Mouse (Mus musculus) heart, adult 2 months (tissue): Measurements from ENCODE around the gene Helb.

Source experiments
- CTCF ChIP-seq: fragments of 200-600 bp; IDR thresholded peaks from 2 replicates; pipeline ENCODE4 v1.8.1; 2022; ENCODE audit warnings: antibody characterized with exemption, mild to moderate bottlenecking, moderate library complexity
- EP300 ChIP-seq: fragments of 200-500 bp; IDR thresholded peaks from 2 replicates; pipeline ENCODE4 v1.6.1; 2011; ENCODE audit warnings: low read depth, low read length, control low read depth; ENCODE audit not compliant: insufficient read depth
- POLR2A ChIP-seq: fragments of 200-500 bp; IDR thresholded peaks from 2 replicates; pipeline ENCODE4 v1.6.1; 2011; ENCODE audit warnings: mild to moderate bottlenecking, low read depth, low read length, control low read depth; ENCODE audit not compliant: insufficient read depth

DNA sequence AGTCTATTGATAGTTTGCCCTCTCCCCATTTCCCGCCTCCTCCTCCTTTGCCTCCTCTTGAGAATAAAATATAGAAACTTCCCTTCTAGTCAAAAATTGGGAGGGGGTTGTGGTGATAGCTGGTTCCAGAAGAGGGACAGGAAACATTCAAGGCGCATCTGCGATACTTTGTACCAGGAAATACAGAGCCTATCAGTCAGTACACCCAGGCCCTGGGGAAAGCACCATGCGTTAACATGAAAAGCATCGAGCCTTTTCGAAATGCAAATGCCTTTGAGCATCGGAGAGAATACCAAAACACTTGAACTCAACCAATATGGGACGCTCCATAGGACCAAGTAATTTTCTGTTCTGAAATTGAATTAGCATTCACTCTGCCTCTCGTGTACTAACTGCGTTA, 46.5 kb downstream of the Helb start:
- TF ChIP-seq POLR2A: no peak
- no peak for TF ChIP-seq CTCF
- no peak for TF ChIP-seq EP300
